19 mouse cellular contexts compared by ENCODE assay signal in the genomic region with DNA sequence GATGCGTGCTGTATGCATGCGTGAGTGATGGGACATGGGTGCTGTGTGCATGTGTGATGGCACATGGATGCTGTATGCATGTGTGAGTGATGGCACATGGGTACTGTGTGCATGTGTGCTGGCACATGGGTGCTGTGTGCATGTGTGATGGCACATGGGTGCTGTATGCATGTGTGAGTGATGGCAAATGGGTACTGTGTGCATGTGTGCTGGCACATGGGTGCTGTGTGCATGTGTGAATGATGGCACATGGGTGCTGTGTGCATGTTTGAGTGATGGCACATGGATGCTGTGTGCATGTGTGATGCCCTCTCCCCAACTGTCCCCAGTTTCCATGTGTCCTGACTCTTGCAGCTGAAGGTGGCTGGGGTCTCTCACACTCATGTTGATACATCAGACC.
"Had no signal": no experiment of that assay in that cellular context is flagged by ENCODE, and none has a peak within 500 bp of the region (broad histone marks: within the 10 kb centered on the region; RNA-seq: fewer than 3 reads in every experiment).

No protein-coding gene starts in this region.

- H3K4me3 ChIP-seq: liver, embryonic 13.5 days; liver, embryonic 15.5 days; lung, embryonic 15.5 days; midbrain, embryonic 13.5 days; midbrain, embryonic 15.5 days; neural tube, embryonic 12.5 days; stomach, embryonic 15.5 days had no signal

- H3K27me3 ChIP-seq: lung, embryonic 15.5 days; midbrain, embryonic 13.5 days; midbrain, embryonic 15.5 days; neural tube, embryonic 12.5 days; stomach, embryonic 15.5 days had no signal

- DNase-seq: liver, embryonic 13.5 days; liver, postnatal 0 days; lung, adult 2 months; lung, postnatal 14 days; lung, postnatal 36 days; right cerebral cortex, postnatal 14 days; thymus, adult 2 months; thymus, postnatal 25 days; thymus, postnatal 4 days had no signal

- H3K9ac ChIP-seq: liver, embryonic 13.5 days; liver, embryonic 15.5 days; liver, postnatal 0 days; lung, embryonic 15.5 days; midbrain, embryonic 13.5 days; midbrain, embryonic 15.5 days; neural tube, embryonic 12.5 days; stomach, embryonic 15.5 days had no signal

- H3K4me2 ChIP-seq: liver, embryonic 13.5 days; liver, embryonic 15.5 days; lung, embryonic 15.5 days; midbrain, embryonic 11.5 days; midbrain, embryonic 13.5 days; midbrain, embryonic 15.5 days; neural tube, embryonic 12.5 days; stomach, embryonic 15.5 days had no signal

- H3K4me1 ChIP-seq: stomach, embryonic 15.5 days had no signal

- H3K9me3 ChIP-seq: liver, embryonic 13.5 days; liver, embryonic 15.5 days; lung, embryonic 15.5 days; midbrain, embryonic 13.5 days; midbrain, embryonic 15.5 days; neural tube, embryonic 12.5 days; stomach, embryonic 15.5 days had no signal

- H3K27ac ChIP-seq: liver, embryonic 13.5 days; liver, embryonic 15.5 days; lung, embryonic 15.5 days; macrophage; midbrain, embryonic 13.5 days; midbrain, embryonic 15.5 days; neural tube, embryonic 12.5 days; stomach, embryonic 15.5 days; stomach, postnatal 0 days had no signal

- ATAC-seq: liver, postnatal 0 days; lung, postnatal 0 days; midbrain, embryonic 13.5 days; midbrain, embryonic 15.5 days had no signal
